Mouse (Mus musculus) liver, embryonic 14.5 days (tissue): ENCODE data around the gene Olfr382.
"Not testable (repeated sequence)": the region's sequence is repeated elsewhere in the genome, so short reads cannot be mapped to it uniquely, and the experiment has no call there.

Experiments
- CTCF ChIP-seq: IDR thresholded peaks from 2 replicates; pipeline ENCODE4 v1.5.1; 2016; ENCODE audit warnings: antibody characterized with exemption, low read depth, control low read depth
- EP300 ChIP-seq: IDR thresholded peaks from 2 replicates; pipeline ENCODE4 v1.6.1; 2016; ENCODE audit warnings: antibody characterized with exemption, low read depth

GRCm38 (mm10) chr11:73528971-73529370, 12.0 kb upstream of the Olfr382 start:
- not testable (repeated sequence) for TF ChIP-seq EP300, CTCF
